Mouse (Mus musculus): ENCODE measurements around the gene Mettl9. TPM values are rescaled to one million over a fixed set of nuclear protein-coding genes. Genes with fewer than 3 reads are reported as not detected.
"Not testable (repeated sequence)": the region's sequence is repeated elsewhere in the genome, so short reads cannot be mapped to it uniquely, and the experiment has no call there.

Mettl9 gene
- polyA plus RNA-seq (2012; rRNA removed): 58.0 and 60.3 TPM in 2 replicates

GRCm38 (mm10) chr7:121033856-121034652, at the start of gene Mettl9:
TSS of gene Mettl9 (plus strand) at chr7:121034445.
- DNase-seq (ENCODE audit: extremely low spot score in 1 of 2, low spot score in 1 of 2): peak; percentile 81 to 93

- DNase-seq (ENCODE audit: extremely low spot score in 1 of 2, low spot score in 1 of 2): peak in 1 of 2 experiments; percentile 16
Measured at GRCm38 (mm10) chr7:120991191-120991590, 43.1 kb upstream of the Mettl9 start.

- no peak for DNase-seq (ENCODE audit: extremely low spot score in 1 of 2, low spot score in 1 of 2)
Measured at GRCm38 (mm10) chr7:120999021-120999530, 35.2 kb upstream of the Mettl9 start.

- no peak for DNase-seq (ENCODE audit: extremely low spot score in 1 of 2, low spot score in 1 of 2)
Measured at GRCm38 (mm10) chr7:121000065-121000822, 34.0 kb upstream of the Mettl9 start.

GRCm38 (mm10) chr7:121001879-121002278, 32.4 kb upstream of the Mettl9 start:
- DNase-seq (ENCODE audit: extremely low spot score in 1 of 2, low spot score in 1 of 2): no peak

GRCm38 (mm10) chr7:121002407-121002928, 31.8 kb upstream of the Mettl9 start:
- DNase-seq (ENCODE audit: extremely low spot score in 1 of 2, low spot score in 1 of 2): no peak

GRCm38 (mm10) chr7:121003793-121004418, 30.3 kb upstream of the Mettl9 start:
- DNase-seq (ENCODE audit: extremely low spot score in 1 of 2, low spot score in 1 of 2): no peak

- DNase-seq (ENCODE audit: extremely low spot score in 1 of 2, low spot score in 1 of 2): no peak
Measured at GRCm38 (mm10) chr7:121011794-121012689, 22.2 kb upstream of the Mettl9 start.

- no peak for DNase-seq (ENCODE audit: extremely low spot score in 1 of 2, low spot score in 1 of 2)
Measured at GRCm38 (mm10) chr7:121014486-121014885, 19.8 kb upstream of the Mettl9 start.

- no peak for DNase-seq (ENCODE audit: extremely low spot score in 1 of 2, low spot score in 1 of 2)
Measured at GRCm38 (mm10) chr7:121018778-121019177, 15.5 kb upstream of the Mettl9 start.

- no peak for DNase-seq (ENCODE audit: extremely low spot score in 1 of 2, low spot score in 1 of 2)
Measured at GRCm38 (mm10) chr7:121020277-121020676, 14.0 kb upstream of the Mettl9 start.

- DNase-seq (ENCODE audit: extremely low spot score in 1 of 2, low spot score in 1 of 2): no peak
Measured at GRCm38 (mm10) chr7:121025221-121026008, 8.8 kb upstream of the Mettl9 start.

- no peak for DNase-seq (ENCODE audit: extremely low spot score in 1 of 2, low spot score in 1 of 2)
Measured at GRCm38 (mm10) chr7:121026300-121026699, 7.9 kb upstream of the Mettl9 start.

- not testable (repeated sequence) for DNase-seq (ENCODE audit: extremely low spot score in 1 of 2, low spot score in 1 of 2)
Measured at GRCm38 (mm10) chr7:121029947-121030346, 4.3 kb upstream of the Mettl9 start.

- DNase-seq (ENCODE audit: extremely low spot score in 1 of 2, low spot score in 1 of 2): peak in 1 of 2 experiments; percentile 47
Measured at GRCm38 (mm10) chr7:121034701-121035141, 476 bp downstream of the Mettl9 start.

- DNase-seq (ENCODE audit: extremely low spot score in 1 of 2, low spot score in 1 of 2): peak in 1 of 2 experiments; percentile 25
Measured at GRCm38 (mm10) chr7:121035161-121035721, 996 bp downstream of the Mettl9 start.

GRCm38 (mm10) chr7:121040595-121040994, 6.3 kb downstream of the Mettl9 start:
- no peak for DNase-seq (ENCODE audit: extremely low spot score in 1 of 2, low spot score in 1 of 2)

- DNase-seq (ENCODE audit: extremely low spot score in 1 of 2, low spot score in 1 of 2): no peak
Measured at GRCm38 (mm10) chr7:121041989-121042388, 7.7 kb downstream of the Mettl9 start.
